In the genomic region with DNA sequence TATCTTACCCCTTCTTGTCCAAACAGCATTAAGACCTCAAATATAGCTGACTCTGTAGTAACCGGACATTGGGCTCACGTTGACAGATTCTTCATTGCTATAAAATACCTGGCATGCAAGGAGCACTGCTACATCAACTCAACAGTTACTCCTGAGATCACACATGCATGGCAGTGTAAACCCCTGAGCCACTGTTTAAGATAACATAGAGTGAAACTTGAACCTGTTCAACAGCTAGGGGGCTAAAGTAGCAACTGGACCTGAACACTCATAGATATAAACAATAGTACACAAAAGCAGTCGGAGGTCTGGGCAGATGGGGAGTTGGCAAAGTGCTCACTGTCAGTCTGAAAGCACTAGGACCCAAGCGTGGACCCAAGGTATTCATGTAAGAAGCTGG, we compare ENCODE assay signal across 25 mouse cellular contexts.
"Had no signal": no experiment of that assay in that cellular context is flagged by ENCODE, and none has a peak within 500 bp of the region (broad histone marks: within the 10 kb centered on the region; RNA-seq: fewer than 3 reads in every experiment).

No protein-coding gene starts in this region.

- H3K4me3 ChIP-seq: gastrocnemius, adult 2 months; heart, embryonic 10.5 days; heart, embryonic 12.5 days; hindbrain, embryonic 10.5 days; hindbrain, embryonic 12.5 days; intestine, embryonic 15.5 days; layer of hippocampus, adult 2 months; left cerebral cortex, adult 2 months; limb, embryonic 10.5 days; limb, embryonic 12.5 days had no signal

- H3K4me2 ChIP-seq: heart, embryonic 12.5 days; hindbrain, embryonic 12.5 days; hindbrain, embryonic 14.5 days; intestine, embryonic 15.5 days; limb, embryonic 12.5 days; liver, embryonic 11.5 days had no signal

- DNase-seq: gastrocnemius, adult 2 months; gastrocnemius, postnatal 10 days; gastrocnemius, postnatal 25 days; heart, adult 18-20 months; heart, postnatal 10 days; heart, postnatal 4 days; kidney, adult 18-20 months; kidney, postnatal 10 days; kidney, postnatal 36 days; liver had no signal

- H3K4me1 ChIP-seq: hindbrain, embryonic 10.5 days; hindbrain, embryonic 12.5 days; intestine, embryonic 15.5 days had no signal

- ATAC-seq: forebrain, embryonic 16.5 days; hindbrain, embryonic 16.5 days; inflammation-experienced regulatory T-cells, adult 6 months; intestine, embryonic 15.5 days; intestine, postnatal 0 days had no signal

- H3K27me3 ChIP-seq: heart, embryonic 12.5 days; hindbrain, embryonic 12.5 days; intestine, embryonic 15.5 days; limb, embryonic 12.5 days had no signal

- H3K27ac ChIP-seq: gastrocnemius, adult 2 months; heart, embryonic 10.5 days; hindbrain, embryonic 10.5 days; hindbrain, embryonic 12.5 days; hindbrain, embryonic 14.5 days; intestine, embryonic 15.5 days; layer of hippocampus, adult 2 months; left cerebral cortex, adult 2 months; limb, embryonic 10.5 days; limb, embryonic 12.5 days had no signal

- H3K9me3 ChIP-seq: heart, embryonic 10.5 days; heart, embryonic 12.5 days; hindbrain, embryonic 10.5 days; hindbrain, embryonic 12.5 days; intestine, embryonic 15.5 days; limb, embryonic 10.5 days; limb, embryonic 12.5 days had no signal

- H3K9ac ChIP-seq: heart, embryonic 12.5 days; hindbrain, embryonic 12.5 days; hindbrain, embryonic 14.5 days; intestine, embryonic 15.5 days; limb, embryonic 12.5 days had no signal

- H3K36me3 ChIP-seq: heart, embryonic 10.5 days; heart, embryonic 12.5 days; hindbrain, embryonic 10.5 days; hindbrain, embryonic 12.5 days; intestine, embryonic 15.5 days; limb, embryonic 10.5 days; limb, embryonic 12.5 days had no signal
